Mouse (Mus musculus) megakaryocyte, embryonic 14.5 days (primary cell): ENCODE results near the gene Tmprss15.

Source experiments
- FLI1 ChIP-seq: IDR thresholded peaks from 2 replicates; pipeline ENCODE4 v1.6.1; 2012; ENCODE audit warnings: low read length, inconsistent platforms, mixed read lengths
- GATA1 ChIP-seq: IDR thresholded peaks from 3 replicates; pipeline ENCODE4 v1.6.1; 2012; ENCODE audit warnings: mixed read lengths, low read length, inconsistent platforms, borderline replicate concordance

DNA sequence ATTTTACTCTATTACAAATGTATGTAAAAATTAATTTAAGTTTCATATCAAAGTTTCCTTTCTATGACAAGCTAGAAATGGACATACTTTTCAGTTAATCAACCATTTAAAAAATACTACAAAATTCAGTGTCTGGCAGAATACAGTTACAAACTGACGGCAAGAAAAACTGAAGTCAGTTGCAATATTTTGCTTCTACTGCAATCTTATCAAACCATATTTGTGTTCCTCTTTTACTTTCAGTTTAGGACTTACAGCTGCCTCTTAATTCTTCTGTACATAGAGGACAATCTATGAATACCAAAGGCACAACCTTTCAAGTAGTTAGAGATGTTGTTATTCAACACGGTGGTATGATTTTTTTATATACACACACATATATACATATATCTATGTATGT, 7.4 kb upstream of the Tmprss15 start:
- TF ChIP-seq GATA1, result no peak
- no peak for TF ChIP-seq FLI1
